Mouse (Mus musculus): Measurements from ENCODE around the gene Trp53. TPM values are rescaled to one million over a fixed set of nuclear protein-coding genes. Genes with fewer than 3 reads are reported as not detected.
"Not testable (repeated sequence)": the region's sequence is repeated elsewhere in the genome, so short reads cannot be mapped to it uniquely, and the experiment has no call there.

The Trp53 gene
- 10 to 100 TPM; 26.6 to 32.6 (median 28.2) TPM for total RNA-seq (2022)

GRCm38 (mm10) chr11:69580091-69580514 lies at the start of gene Trp53, which contains the start of gene Wrap53:
Gene Trp53, plus strand, starts transcription at chr11:69580359.
Gene Wrap53, minus strand, starts transcription at chr11:69580255.
- peak; percentile 77 to 91 for DNase-seq (ENCODE audit: low spot score in 2 of 2)

DNA sequence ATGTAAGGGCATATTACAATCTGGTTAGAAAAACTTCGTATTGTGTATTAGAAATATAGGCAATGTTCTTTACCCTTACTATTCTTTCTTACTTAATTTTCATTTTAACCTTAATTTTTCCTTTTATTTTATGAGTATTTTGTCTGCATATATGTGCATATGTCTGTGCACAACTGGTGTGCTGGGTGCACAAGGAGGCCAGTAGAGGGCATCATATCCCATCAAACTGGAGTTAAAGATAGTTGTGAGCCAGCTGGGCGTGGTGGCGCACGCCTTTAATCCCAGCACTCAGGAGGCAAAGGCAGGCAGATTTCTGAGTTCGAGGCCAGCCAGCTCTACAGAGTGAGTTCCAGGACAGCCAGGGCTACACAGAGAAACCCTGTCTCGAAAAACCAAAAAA lies 49.4 kb upstream of the Trp53 start:
- DNase-seq (ENCODE audit: low spot score in 2 of 2) = not testable (repeated sequence)

GRCm38 (mm10) chr11:69532480-69533150 lies 47.5 kb upstream of the Trp53 start:
- no peak for DNase-seq (ENCODE audit: low spot score in 2 of 2)

DNA sequence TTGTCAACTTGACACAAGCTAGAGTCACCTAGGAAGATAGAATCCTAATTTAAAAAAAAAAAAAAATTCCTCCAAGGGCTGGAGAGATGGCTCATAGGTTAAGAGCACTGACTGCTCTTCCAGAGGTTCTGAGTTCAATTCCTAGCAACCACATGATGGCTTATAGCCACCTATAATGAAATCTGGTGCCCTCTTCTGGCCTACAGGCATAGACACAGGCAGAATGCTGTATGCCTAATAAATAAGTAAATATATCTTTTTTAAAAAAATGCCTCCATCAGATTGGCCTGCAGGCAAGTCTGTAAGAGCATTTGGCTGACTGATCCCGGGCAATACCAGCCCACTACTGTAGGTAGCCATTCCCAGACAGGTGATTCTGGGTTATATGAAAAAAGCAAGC lies 45.2 kb upstream of the Trp53 start:
- no peak for DNase-seq (ENCODE audit: low spot score in 2 of 2)

DNA sequence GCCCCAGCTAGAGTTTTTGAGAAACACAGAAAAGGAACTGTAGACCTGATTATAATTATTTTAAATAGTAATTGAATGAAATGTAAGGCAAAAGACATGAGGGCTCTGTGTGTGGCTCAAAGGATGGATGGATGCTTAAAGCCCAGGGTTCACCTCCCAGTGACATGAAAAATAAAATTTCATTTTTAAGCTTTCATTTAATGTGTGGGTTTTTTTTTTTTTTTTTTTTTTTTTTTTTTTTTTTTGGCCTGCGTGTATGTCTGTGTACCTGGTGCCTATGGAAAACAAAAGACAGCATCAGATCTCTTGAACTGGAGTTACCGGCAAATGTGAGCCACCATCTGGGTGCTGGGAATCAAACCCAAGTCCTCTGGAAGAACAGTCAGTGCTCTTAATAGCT lies 39.5 kb upstream of the Trp53 start:
- no peak for DNase-seq (ENCODE audit: low spot score in 2 of 2)

DNA sequence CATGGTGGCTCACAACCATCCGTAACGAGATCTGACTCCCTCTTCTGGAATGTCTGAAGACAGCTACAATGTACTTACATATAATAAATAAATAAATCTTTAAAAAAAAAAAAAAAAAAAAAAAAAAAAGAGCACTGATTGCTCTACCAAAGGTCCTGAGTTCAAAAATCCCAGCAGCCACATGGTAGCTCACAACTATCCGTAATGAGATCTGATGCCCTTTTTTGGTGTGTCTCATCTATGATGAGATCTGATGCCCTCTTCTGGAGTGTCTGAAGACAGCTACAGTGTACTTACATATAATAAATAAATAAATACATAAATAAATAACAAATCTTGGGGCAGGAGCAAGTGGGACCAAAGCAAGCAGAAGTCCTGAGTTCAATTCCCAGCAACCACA lies 38.4 kb upstream of the Trp53 start:
- not testable (repeated sequence) for DNase-seq (ENCODE audit: low spot score in 2 of 2)

DNA sequence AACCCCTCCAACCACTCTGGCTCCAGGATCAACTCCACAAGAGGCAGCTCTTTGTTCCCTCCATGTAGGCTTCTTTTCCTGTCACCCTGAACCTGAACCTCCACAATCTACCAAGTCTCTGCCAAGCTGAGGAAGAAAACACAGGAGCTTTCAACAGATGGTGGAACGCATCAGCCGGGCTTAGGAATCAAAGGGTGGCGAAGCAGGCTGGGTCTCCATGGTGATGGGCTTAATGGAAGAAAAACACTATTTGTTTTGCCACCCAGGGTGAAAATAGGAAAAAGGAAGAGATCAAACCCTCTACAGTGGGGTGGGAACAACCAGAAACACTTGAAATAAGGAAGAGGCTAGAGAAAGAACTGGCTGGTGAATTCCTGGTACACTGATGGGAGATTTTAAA lies 36.6 kb upstream of the Trp53 start:
- DNase-seq (ENCODE audit: low spot score in 2 of 2) = no peak

DNA sequence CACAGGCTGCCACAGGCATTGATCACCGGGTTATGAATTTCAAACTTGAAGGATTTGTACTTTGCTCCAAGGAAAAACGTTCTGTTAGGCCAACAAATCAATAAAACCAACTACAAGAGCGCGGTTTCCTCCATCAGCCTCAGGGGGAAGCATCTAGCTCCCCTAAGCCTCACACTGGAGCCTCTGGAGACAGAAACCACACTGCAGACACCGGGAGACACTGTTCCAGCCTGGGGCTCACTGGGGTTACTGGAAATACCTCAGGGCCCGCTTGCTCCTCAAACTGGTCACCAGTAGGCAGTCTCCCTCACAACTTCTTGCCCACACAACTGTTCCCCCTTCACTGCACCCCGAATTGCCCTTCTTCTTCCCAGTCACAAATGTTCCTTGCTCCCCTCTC lies 34.2 kb upstream of the Trp53 start:
- DNase-seq (ENCODE audit: low spot score in 2 of 2) = no peak

DNA sequence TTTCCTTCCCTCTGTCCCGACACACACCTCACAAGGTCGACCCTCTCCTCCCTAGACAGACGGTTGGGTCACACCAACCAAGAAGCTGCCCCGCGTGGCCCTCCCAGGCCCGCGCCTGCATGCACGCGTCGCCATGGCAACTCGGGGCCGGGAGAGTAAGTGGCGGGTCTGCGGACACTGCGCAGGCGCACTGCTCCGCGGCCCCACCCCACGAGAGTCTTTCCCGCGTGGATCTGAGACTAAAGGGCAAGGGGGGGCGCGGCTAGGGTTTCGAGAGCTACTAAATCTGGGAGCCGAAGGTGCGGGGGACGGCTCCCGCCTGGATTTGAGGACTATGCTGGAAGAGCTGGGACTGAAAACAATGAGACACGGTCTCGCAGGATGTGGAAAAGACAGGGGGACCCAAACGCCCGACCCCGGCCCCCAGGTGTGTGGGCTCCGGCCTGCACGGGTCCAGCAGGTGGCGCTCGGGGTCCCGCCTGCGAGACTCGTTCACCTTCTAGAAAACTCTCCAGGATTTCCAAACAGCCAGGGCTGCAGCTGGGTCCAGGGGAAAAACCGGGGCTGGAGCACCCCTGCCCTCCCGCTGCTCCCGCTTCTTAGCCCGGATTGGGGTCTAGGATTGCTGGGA lies 33.6 kb upstream of the Trp53 start:
- peak; percentile 73 to 77 for DNase-seq (ENCODE audit: low spot score in 2 of 2)

DNA sequence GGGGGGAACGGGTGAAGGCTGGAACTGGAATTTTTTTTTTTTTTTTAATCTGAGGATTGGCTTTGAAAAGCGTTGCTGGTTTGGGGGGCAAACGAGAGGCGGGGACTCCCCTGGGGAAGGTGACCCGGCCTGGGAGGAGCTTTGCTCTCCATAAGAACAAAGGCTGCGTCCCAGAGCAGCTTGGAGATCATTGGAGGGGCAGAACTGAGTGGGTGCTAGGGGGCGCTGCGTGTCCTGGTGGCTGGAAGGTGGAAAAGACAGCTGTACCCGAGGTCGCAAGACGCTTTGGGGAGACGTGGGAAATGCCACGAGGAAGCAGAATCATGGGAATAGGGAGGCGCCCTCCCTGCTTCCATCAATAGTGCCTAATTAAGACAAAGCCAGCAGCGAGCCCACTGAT lies 33.1 kb upstream of the Trp53 start:
- DNase-seq (ENCODE audit: low spot score in 2 of 2) = peak in 1 of 2 experiments; percentile 50

GRCm38 (mm10) chr11:69549060-69549656 lies 31.0 kb upstream of the Trp53 start, which contains the start of gene Dnah2:
Gene Dnah2, minus strand, starts transcription at chr11:69549110.
- DNase-seq (ENCODE audit: low spot score in 2 of 2) = no peak

DNA sequence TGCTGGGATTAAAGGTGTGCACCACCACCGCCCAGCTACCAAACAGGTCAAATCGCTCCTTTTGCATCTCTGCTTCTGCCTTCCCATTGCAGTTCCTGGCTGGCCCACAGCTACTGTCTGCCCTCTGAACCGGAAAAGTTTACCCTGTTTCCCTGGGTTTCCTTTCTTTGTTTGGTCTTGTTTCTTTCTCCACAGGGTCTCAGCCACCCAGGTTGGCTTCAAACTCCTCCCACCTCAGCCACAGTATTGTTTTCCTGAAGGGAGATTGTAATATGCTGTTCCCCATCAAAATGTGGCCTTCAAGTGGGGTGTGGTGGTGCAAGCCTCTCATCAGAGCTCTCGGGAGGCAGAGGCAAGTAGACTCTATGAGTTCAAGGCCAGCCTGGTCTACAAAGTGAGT lies 28.8 kb upstream of the Trp53 start:
- DNase-seq (ENCODE audit: low spot score in 2 of 2) = no peak

DNA sequence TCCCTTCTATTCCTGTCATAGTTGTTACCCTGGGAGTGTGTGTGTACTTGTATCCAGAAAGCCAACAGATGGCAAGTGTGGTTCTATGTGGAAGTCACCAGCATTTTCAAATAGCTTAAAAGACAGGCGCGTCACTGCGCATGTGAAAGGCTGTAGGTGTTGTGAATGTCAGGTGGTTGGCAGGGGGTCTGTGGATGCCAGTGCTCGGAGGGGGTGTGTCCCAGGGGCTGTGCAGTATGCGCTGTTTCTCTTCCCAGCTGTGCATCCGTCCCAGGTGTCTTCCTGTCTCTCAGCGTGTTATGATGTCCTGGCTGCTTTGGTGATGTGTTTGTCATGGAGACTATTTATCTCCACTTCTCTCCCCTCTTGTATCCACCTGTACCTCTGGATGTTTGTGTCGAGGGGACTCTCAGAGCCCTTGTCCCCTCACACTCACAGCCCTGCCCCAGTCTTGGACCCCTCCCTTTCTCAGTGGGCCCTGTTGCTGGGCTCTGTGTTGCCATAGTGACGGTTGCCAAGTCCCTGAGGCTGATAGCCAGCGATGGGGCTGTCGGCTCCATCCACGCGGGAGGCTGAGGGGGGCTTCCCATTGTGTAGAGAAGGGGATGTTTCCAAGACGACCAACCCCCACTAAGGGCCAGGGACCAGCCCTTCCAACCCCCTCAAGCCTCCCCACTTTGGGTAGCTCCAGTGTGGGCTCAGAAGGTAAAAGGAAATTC lies 27.4 kb upstream of the Trp53 start:
- peak in 1 of 2 experiments; percentile 59 for DNase-seq (ENCODE audit: low spot score in 2 of 2)

DNA sequence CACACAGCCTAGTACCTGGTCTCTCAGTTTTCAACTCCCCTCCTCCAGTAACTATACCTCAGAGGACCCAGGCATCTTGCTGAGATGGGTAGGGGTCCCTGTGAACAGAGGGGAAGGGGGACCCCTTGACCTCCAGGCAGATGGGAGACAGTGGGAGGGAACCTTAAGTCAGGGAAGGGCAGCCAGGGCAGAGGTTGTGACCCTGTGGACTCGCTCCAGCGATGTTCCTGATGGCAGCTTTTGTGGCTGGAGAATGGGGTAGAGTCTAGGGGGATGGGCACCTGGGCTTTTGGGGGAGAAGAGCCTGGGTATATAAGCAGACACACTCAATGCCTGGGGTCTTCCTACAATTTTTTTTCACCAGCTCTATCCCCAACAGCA lies 26.8 kb upstream of the Trp53 start:
- no peak for DNase-seq (ENCODE audit: low spot score in 2 of 2)

DNA sequence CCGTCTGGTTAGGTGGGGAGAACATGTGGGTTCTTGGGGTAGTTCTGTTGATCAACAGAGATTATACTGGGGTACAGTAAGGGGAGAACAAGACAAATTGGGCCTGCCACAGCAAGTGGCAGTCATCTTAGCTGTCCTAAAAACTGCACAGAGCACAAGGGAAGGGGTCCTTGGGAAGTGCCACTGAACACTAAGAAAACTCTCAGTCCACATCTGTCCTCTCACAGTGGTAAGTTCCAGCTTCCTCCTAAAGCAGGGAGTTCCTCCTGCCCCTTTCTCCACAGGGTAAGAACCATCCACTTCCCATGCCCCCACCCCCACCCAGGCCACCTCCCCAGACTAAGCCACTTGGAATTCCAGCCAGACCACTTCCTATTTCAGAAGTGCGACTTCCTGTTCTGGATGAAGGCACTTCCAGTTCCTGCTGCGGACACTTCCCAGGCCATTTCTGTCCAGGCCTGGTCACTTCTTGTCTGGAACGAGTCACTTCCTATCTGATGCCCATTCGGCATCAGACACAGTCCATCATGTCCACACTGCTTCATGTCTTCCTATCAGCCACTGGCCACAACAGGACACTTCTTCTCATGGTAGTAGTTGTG lies 25.5 kb upstream of the Trp53 start:
- DNase-seq (ENCODE audit: low spot score in 2 of 2) = no peak

GRCm38 (mm10) chr11:69557381-69557958 lies 22.7 kb upstream of the Trp53 start:
- peak in 1 of 2 experiments; percentile 63 for DNase-seq (ENCODE audit: low spot score in 2 of 2)

DNA sequence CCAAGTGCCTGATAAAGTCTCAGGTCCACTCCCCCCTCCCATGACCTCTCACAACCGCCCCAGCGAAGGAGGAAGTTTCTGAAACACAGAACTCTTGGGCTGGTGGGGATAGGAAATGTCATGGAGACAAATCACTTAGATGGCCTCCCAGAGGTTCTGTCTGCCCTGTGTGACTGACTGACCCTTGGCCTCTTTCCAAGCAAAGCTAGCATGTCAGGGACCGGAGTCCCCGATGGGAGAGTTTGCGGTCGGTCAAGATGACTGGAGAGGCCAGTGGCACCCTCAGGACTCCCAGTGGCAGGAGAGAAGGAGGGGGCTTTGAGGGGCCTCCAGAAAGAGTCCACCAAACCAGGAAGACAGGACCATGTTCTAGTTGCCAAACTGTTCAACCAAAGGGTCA lies 21.4 kb upstream of the Trp53 start:
- no peak for DNase-seq (ENCODE audit: low spot score in 2 of 2)

DNA sequence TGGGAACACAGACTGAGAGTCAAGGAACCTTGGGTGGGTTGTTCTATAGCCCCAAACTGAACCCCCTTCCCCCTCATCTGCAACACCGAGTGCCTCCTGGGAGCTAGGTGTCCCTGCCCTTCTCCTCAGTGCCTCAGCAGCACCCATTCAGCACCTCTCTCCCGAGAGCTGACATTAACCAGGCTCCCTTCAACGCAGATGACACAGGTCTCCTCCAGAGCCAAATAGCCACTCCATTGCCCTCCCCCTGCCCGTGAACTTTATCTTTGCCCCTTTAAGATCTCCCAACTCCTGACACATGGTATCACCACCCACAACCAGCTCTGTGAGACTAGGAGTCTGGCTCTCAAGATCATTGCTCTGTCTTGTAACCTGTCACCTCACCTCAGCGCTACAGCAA lies 21.0 kb upstream of the Trp53 start:
- DNase-seq (ENCODE audit: low spot score in 2 of 2) = no peak

DNA sequence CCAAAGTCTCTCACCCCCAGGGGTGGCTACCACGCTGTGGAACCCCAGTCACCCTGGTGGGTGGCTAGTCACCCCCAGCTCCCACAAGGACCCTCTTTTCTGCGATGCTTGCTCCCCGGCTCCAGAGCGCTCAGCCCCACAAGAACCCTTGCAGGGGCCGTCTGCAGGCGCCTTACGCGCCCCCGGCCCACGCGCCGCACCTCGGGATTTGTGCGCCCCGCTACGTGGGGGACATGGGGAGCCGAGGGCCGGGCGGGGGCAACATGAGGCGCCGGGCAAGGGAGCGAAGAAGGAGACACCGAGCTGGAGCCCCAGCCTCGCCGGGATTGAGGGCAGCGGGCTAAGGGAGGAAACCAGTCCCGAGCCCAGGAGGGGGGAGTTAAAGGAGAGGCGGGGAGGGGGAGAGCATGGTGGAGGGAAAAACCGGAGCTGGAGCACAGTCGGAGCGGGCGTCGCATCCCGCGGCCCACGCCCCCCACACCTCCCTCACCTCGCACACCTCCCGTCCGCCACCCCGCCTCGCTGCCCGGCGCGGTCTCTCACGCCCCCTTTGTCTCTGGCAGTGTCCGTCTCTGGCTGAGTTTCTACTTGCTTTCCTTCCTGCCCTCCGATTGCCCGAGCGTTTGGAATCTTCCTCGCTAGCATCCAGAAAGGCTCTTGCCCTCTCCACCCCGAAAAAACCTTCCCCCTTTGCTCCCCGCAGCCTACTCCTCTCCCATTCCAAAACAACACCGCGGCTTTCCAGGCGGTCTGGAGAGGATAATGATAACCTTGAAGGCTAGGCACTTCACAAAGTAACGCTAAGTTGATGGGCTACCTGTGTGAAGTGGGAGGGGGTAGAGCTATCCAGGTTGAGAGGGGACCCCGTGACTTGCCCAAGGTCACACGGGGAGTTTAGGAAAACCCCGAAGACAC lies 20.1 kb upstream of the Trp53 start, which contains the start of gene Efnb3:
Efnb3 (minus strand) TSS at position 355 of the 915 bp plus-strand sequence.
- no peak for DNase-seq (ENCODE audit: low spot score in 2 of 2)

All from left cerebral cortex, adult 8-10 months (tissue).